Mouse (Mus musculus) heart, postnatal 36 days (tissue): Measurements from ENCODE around the gene D430041D05Rik. TPM values are rescaled to one million over a fixed set of nuclear protein-coding genes. Genes with fewer than 3 reads are reported as not detected.
A peak's percentile ranks its signal among the peaks of the same experiment; 100 is the strongest.

Experiments
- DNase-seq, 2 experiments: peaks; one replicate each; pipeline ENCODE4 v3.0.0; 2021 to 2022
- intact Hi-C: fragments of 180-260 bp; cut with DNase I; formaldehyde crosslinking; loops from one replicate; pipeline ENCODE4 v1.15.1; 2025
- total RNA-seq, 2 experiments: library from RNA; stranded (reverse); gene quantifications; 2 replicates each; pipeline ENCODE4 v1.2.3; 2021

D430041D05Rik gene
- under 1 TPM in 1 of 2 experiments, not detected in 1; 0.03 TPM for total RNA-seq

GRCm38 (mm10) chr2:104410963-104411545, at the start of gene D430041D05Rik:
D430041D05Rik (minus strand) TSS chr2:104411013.
- intact Hi-C loops = no loop called here

GRCm38 (mm10) chr2:104460021-104460420, 49.2 kb upstream of the D430041D05Rik start:
- intact Hi-C loops = no loop called here
- no peak for DNase-seq

More at GRCm38 (mm10) chr2:104410963-104411545, at the start of gene D430041D05Rik:
- no peak for DNase-seq

GRCm38 (mm10) chr2:104458569-104459332, 47.9 kb upstream of the D430041D05Rik start:
- DNase-seq = no peak
- intact Hi-C loops = no loop called here

GRCm38 (mm10) chr2:104457106-104457505, 46.3 kb upstream of the D430041D05Rik start:
- no peak for DNase-seq

GRCm38 (mm10) chr2:104450685-104451084, 39.9 kb upstream of the D430041D05Rik start:
- no peak for DNase-seq
- intact Hi-C loops = no loop called here

More at GRCm38 (mm10) chr2:104457106-104457505, 46.3 kb upstream of the D430041D05Rik start:
- intact Hi-C loops = no loop called here

GRCm38 (mm10) chr2:104449191-104449590, 38.4 kb upstream of the D430041D05Rik start:
- DNase-seq = no peak
- intact Hi-C loops = loop anchor here (10.0 kb wide), 1 partner anchor 206 kb away; no protein-coding TSS in a partner anchor

- intact Hi-C loops = loop anchor here (10.0 kb wide), 1 partner anchor 207 kb away; no protein-coding TSS in a partner anchor
- no peak for DNase-seq
Measured at GRCm38 (mm10) chr2:104448201-104448600, 37.4 kb upstream of the D430041D05Rik start.

- intact Hi-C loops = loop anchor here (10.0 kb wide), 1 partner anchor 209 kb away; no protein-coding TSS in a partner anchor
- no peak for DNase-seq
Measured at GRCm38 (mm10) chr2:104446016-104446415, 35.2 kb upstream of the D430041D05Rik start.

GRCm38 (mm10) chr2:104444776-104445175, 34.0 kb upstream of the D430041D05Rik start:
- DNase-seq = peak; percentile 63 to 66
- intact Hi-C loops = loop anchor here (1.0 to 10.0 kb wide), 4 partner anchors 50 to 210 kb away; partner anchors contain the start of gene Hipk3

- intact Hi-C loops = loop anchor here (10.0 kb wide), 1 partner anchor 212 kb away; no protein-coding TSS in a partner anchor
- no peak for DNase-seq
Measured at GRCm38 (mm10) chr2:104442341-104442740, 31.5 kb upstream of the D430041D05Rik start.

GRCm38 (mm10) chr2:104436226-104436625, 25.4 kb upstream of the D430041D05Rik start:
- no peak for DNase-seq
- intact Hi-C loops = no loop called here

- intact Hi-C loops = loop anchor here (5.0 kb wide), 1 partner anchor 389 kb away; no protein-coding TSS in a partner anchor
Measured at GRCm38 (mm10) chr2:104431067-104431466, 20.3 kb upstream of the D430041D05Rik start.

GRCm38 (mm10) chr2:104430566-104430965, 19.8 kb upstream of the D430041D05Rik start:
- DNase-seq = no peak
- intact Hi-C loops = loop anchor here (5.0 kb wide), 1 partner anchor 388 kb away; no protein-coding TSS in a partner anchor

More at GRCm38 (mm10) chr2:104431067-104431466, 20.3 kb upstream of the D430041D05Rik start:
- no peak for DNase-seq

- DNase-seq = no peak
- intact Hi-C loops = no loop called here
Measured at GRCm38 (mm10) chr2:104426112-104426511, 15.3 kb upstream of the D430041D05Rik start.

- intact Hi-C loops = loop anchor here (1.0 kb wide), 1 partner anchor 288 kb away; no protein-coding TSS in a partner anchor
- DNase-seq = no peak
Measured at GRCm38 (mm10) chr2:104422230-104422629, 11.4 kb upstream of the D430041D05Rik start.

- no peak for DNase-seq
- intact Hi-C loops = no loop called here
Measured at GRCm38 (mm10) chr2:104420805-104421204, 10.0 kb upstream of the D430041D05Rik start.

- no peak for DNase-seq
- intact Hi-C loops = no loop called here
Measured at GRCm38 (mm10) chr2:104419999-104420398, 9.2 kb upstream of the D430041D05Rik start.

GRCm38 (mm10) chr2:104419411-104419810, 8.6 kb upstream of the D430041D05Rik start:
- no peak for DNase-seq
- intact Hi-C loops = no loop called here

GRCm38 (mm10) chr2:104413011-104413410, 2.2 kb upstream of the D430041D05Rik start:
- no peak for DNase-seq
- intact Hi-C loops = no loop called here

GRCm38 (mm10) chr2:104412496-104412895, 1.7 kb upstream of the D430041D05Rik start:
- intact Hi-C loops = no loop called here
- no peak for DNase-seq

- intact Hi-C loops = no loop called here
Measured at GRCm38 (mm10) chr2:104411806-104412205, 993 bp upstream of the D430041D05Rik start.

More at GRCm38 (mm10) chr2:104411806-104412205, 993 bp upstream of the D430041D05Rik start:
- DNase-seq = no peak
